Mouse (Mus musculus) left cerebral cortex, postnatal 25 days (tissue): ENCODE results near the gene Etfrf1. TPM values are rescaled to one million over a fixed set of nuclear protein-coding genes. Genes with fewer than 3 reads are reported as not detected.

Experiments used
- DNase-seq, 2 experiments: peaks; one replicate each; pipeline ENCODE4 v3.0.0; 2022; ENCODE audit warnings: low spot score in 2 of 2, mixed read lengths in 1 of 2
- intact Hi-C: fragments of 180-260 bp; cut with DNase I; formaldehyde crosslinking; loops from one replicate; pipeline ENCODE4 v1.15.1; 2025
- total RNA-seq, 2 experiments: library from RNA; stranded (reverse); gene quantifications; 2 replicates each; pipeline ENCODE4 v1.2.3; 2021

Etfrf1 gene
- 10 to 100 TPM; 20.6 to 21.7 TPM for total RNA-seq

- intact Hi-C loops = loop anchor here (1.0 kb wide), 1 partner anchor 39 kb away; the partner anchor contains the start of gene Kras
- peak; percentile 98 to 100 for DNase-seq
Measured at GRCm38 (mm10) chr6:145210816-145211338, at the start of gene Etfrf1, which contains the start of gene Casc1. TSS of gene Etfrf1 (plus strand) at chr6:145211134. TSS of gene Casc1 (minus strand) at chr6:145211005.

GRCm38 (mm10) chr6:145171892-145172606 is 38.9 kb upstream of the Etfrf1 start:
- intact Hi-C loops = no loop called here
- DNase-seq = no peak

- no peak for DNase-seq
- intact Hi-C loops = no loop called here
Measured at GRCm38 (mm10) chr6:145173781-145174191, 37.1 kb upstream of the Etfrf1 start.

GRCm38 (mm10) chr6:145175571-145175981 is 35.4 kb upstream of the Etfrf1 start:
- intact Hi-C loops = no loop called here
- DNase-seq = no peak

GRCm38 (mm10) chr6:145176474-145176873 is 34.5 kb upstream of the Etfrf1 start:
- intact Hi-C loops = no loop called here
- DNase-seq = no peak

- DNase-seq = peak in 1 of 2 experiments; percentile 32
- intact Hi-C loops = no loop called here
Measured at GRCm38 (mm10) chr6:145179665-145180064, 31.3 kb upstream of the Etfrf1 start.

GRCm38 (mm10) chr6:145182044-145182443 is 28.9 kb upstream of the Etfrf1 start:
- no peak for DNase-seq
- intact Hi-C loops = no loop called here

GRCm38 (mm10) chr6:145186096-145186495 is 24.8 kb upstream of the Etfrf1 start:
- intact Hi-C loops = loop anchor here (2.0 to 5.0 kb wide), 2 partner anchors 95 to 156 kb away; no protein-coding TSS in a partner anchor
- no peak for DNase-seq

- peak; percentile 71 to 73 for DNase-seq
- intact Hi-C loops = loop anchor here (2.0 to 5.0 kb wide), 2 partner anchors 97 to 155 kb away; no protein-coding TSS in a partner anchor
Measured at GRCm38 (mm10) chr6:145187093-145188088, 23.5 kb upstream of the Etfrf1 start.

GRCm38 (mm10) chr6:145193038-145193437 is 17.9 kb upstream of the Etfrf1 start:
- intact Hi-C loops = no loop called here
- DNase-seq = no peak

- no peak for DNase-seq
- intact Hi-C loops = no loop called here
Measured at GRCm38 (mm10) chr6:145193446-145193845, 17.5 kb upstream of the Etfrf1 start.

GRCm38 (mm10) chr6:145197949-145198686 is 12.8 kb upstream of the Etfrf1 start:
- intact Hi-C loops = no loop called here
- DNase-seq = peak in 1 of 2 experiments; percentile 70

- no peak for DNase-seq
- intact Hi-C loops = no loop called here
Measured at GRCm38 (mm10) chr6:145202432-145203125, 8.4 kb upstream of the Etfrf1 start.

- intact Hi-C loops = no loop called here
- no peak for DNase-seq
Measured at GRCm38 (mm10) chr6:145204440-145204839, 6.5 kb upstream of the Etfrf1 start.

GRCm38 (mm10) chr6:145205142-145205541 is 5.8 kb upstream of the Etfrf1 start:
- intact Hi-C loops = no loop called here
- DNase-seq = no peak

GRCm38 (mm10) chr6:145210056-145210680 is 766 bp upstream of the Etfrf1 start:
- intact Hi-C loops = no loop called here
- no peak for DNase-seq

GRCm38 (mm10) chr6:145211376-145212305 is 707 bp downstream of the Etfrf1 start:
- DNase-seq = no peak
- intact Hi-C loops = loop anchor here (1.0 kb wide), 1 partner anchor 39 kb away; the partner anchor contains the start of gene Kras
